Mouse (Mus musculus): ENCODE results near the gene Slc25a14. TPM values are rescaled to one million over a fixed set of nuclear protein-coding genes. Genes with fewer than 3 reads are reported as not detected.

Gene Slc25a14
- 5.6 and 6.3 TPM in 2 replicates for polyA plus RNA-seq (2015; fragmentation: Nextera tagmentation; extraction: Ambion mirVana)

DNA sequence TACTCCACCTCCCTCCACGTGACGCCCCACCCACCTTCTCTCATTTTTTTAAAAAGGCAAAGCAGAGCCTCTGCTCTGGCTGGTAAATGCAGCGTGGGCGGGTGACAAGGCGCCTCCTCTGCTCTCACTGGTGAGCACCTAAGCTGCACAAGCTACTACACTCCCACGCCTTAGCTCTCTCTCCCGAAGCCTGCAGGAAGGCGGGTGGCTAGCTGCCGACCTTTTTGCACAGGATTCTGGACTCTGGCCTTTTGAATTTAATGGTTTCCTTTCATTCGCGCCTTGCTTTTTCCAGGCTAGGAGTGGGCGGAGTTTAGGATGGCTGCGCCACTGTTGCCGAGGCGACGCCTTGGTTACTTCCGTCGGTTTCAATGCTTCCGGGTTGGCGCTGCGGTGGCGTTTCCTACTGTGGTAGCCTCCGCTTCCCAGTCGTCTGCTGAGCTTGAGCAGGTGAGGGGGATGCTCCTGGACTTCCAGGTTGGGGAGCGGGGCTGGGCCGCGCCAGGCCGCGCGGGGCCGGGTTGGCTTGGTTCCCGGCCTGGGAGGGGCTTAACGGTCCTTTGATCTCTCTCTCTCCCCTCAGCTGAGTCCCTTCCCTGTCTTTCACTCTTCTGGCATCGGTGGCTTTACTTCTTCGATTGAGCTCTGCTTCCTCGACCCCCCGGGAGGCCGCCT, at the start of gene Slc25a14:
TSS of gene Slc25a14 (plus strand) at position 35 of the 675 bp plus-strand sequence.

DNA sequence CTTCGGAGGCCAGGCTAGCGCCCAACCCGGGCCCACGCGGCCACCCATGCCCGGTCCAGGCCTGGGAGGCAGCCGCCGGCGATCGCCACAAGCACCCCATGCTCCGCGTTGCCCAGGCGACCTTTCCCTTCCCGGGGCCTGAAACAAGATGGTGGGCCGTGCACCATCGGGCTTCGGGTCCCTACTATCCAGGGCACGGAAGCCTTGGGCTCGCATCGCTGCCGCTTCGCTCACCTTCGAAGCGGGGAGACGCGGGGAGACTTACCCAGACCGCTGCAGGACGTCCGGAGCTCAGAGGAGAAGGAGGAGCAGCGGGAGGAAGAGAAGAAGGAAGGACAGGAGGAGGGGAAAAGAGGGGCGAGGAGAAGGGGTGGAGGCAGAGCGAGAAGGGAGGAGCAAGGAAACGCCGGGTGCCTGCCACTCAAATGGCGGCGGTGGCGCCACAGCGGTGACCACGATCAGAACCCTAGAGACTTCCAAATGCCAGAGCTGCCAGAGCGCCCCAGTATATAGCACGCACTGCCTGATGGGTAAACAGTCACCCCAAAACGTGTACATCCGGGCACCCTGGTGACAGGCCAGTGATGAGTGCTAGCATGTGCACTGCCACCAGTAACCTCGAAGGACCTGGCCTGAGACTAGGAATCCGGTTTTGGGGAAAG, 29.0 kb upstream of the Slc25a14 start, which contains the start of gene Zfp280c:
TSS of gene Zfp280c (minus strand) at position 406 of the 662 bp plus-strand sequence.

DNA sequence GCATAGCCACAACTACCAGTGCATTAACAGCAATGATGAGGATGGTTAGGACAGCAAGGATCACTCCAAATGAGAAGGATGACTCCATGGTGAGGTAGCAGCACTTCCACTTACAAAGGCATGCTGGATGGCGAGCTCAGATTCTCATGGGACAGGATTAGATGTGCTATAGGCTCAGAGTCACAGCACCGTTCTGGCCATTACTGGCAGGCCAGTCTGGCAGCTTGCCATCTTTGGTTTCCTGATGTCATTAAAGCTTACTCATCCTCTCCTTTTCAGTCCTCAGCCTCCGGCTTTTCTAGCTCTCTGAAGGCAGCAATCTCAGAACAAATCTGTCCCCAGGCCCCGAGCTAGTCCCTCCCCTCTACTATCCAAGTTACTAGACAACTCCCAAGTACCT, 51.0 kb downstream of the Slc25a14 start, which contains the start of gene Gpr119:
TSS of gene Gpr119 (minus strand) at position 308 of the 400 bp plus-strand sequence.

DNA sequence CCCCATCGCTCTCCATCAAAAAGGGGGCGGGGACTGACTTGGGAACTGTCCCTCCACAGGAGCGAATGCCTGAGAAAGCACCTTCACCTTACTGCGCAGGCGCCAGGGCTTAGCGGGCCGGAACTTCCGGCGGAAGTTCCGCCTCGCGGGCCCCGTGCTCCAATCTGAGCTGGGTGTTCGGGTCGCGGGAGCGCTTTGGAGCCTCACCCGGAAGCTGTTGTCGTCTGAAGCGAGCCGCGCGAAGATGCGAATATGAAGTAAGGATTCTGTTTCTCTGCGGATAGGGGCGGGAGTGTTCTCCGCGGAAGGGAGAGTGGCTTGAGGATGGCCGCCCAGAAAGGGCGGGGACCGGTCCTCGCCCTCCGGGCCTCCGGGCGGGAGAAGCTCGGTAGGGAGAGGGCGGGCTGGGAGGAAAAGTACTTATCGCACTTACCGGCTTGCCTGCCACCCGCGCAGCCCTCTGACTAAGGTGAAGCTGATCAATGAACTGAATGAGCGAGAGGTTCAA, 71.7 kb downstream of the Slc25a14 start, which contains the start of gene Rbmx2:
TSS of gene Rbmx2 (plus strand) at position 141 of the 508 bp plus-strand sequence.

Small RNA genes within 50 kb of the gene (microRNA-seq; reads per million reads assigned to microRNA genes)
- gene Gm27828, result not detected

Other genes starting within 250 kb of the Slc25a14 start
- gene Elf4, start 160.3 kb upstream of the Slc25a14 start, polyA plus RNA-seq (2015; fragmentation: Nextera tagmentation; extraction: Ambion mirVana), result 4.0 and 4.4 TPM in 2 replicates
- gene Aifm1, start 109.8 kb upstream of the Slc25a14 start, polyA plus RNA-seq (2015; fragmentation: Nextera tagmentation; extraction: Ambion mirVana), result 35.6 and 42.5 TPM in 2 replicates
- gene Rab33a, start 104.1 kb upstream of the Slc25a14 start, polyA plus RNA-seq (2015; fragmentation: Nextera tagmentation; extraction: Ambion mirVana), result 2.8 and 2.9 TPM in 2 replicates
- gene Zfp280c, start 28.9 kb upstream of the Slc25a14 start, polyA plus RNA-seq (2015; fragmentation: Nextera tagmentation; extraction: Ambion mirVana), result 3.2 and 4.8 TPM in 2 replicates
- gene Gpr119, start 51.1 kb downstream of the Slc25a14 start, polyA plus RNA-seq (2015; fragmentation: Nextera tagmentation; extraction: Ambion mirVana), result not detected in 2 replicates
- gene Rbmx2, start 71.6 kb downstream of the Slc25a14 start, polyA plus RNA-seq (2015; fragmentation: Nextera tagmentation; extraction: Ambion mirVana), result 9.4 and 12.9 TPM in 2 replicates

Data from urinary bladder, postnatal 0 days (tissue).